Mouse (Mus musculus) limb, embryonic 12.5 days (tissue): ENCODE measurements around the gene Slc37a1. TPM values are rescaled to one million over a fixed set of nuclear protein-coding genes. Genes with fewer than 3 reads are reported as not detected.

ENCODE experiments used
- ATAC-seq: fragments of 200-750 bp; cut with Nextera tagmentation; 2 replicates; pipeline ENCODE4 v1.8.0; 2017; ENCODE audit warnings: low read depth, moderate TSS enrichment; ENCODE audit not compliant: insufficient number of reproducible peaks, insufficient read depth, low FRiP score, low TSS enrichment
- H3K27ac ChIP-seq: fragments of 300-500 bp; sonication (generic); 2 replicates; pipeline ENCODE4 v1.5.1; 2016; ENCODE audit warnings: mild to moderate bottlenecking, moderate library complexity
- H3K27me3 ChIP-seq: fragments of 300-500 bp; sonication (generic); 2 replicates; pipeline ENCODE4 v1.6.1; 2016; ENCODE audit warnings: mild to moderate bottlenecking, moderate library complexity
- H3K36me3 ChIP-seq: fragments of 300-500 bp; sonication (generic); 2 replicates; pipeline ENCODE4 v1.6.1; 2016; ENCODE audit warnings: mild to moderate bottlenecking, moderate library complexity
- H3K4me1 ChIP-seq: fragments of 300-500 bp; sonication (generic); replicated peaks from 2 replicates; pipeline ENCODE4 v1.6.1; 2016
- H3K4me2 ChIP-seq: fragments of 300-500 bp; sonication (generic); 2 replicates; pipeline ENCODE4 v1.6.1; 2016; ENCODE audit warnings: mild to moderate bottlenecking, moderate library complexity
- H3K4me3 ChIP-seq: fragments of 300-500 bp; sonication (generic); replicated peaks from 2 replicates; pipeline ENCODE4 v1.5.1; 2016; ENCODE audit warnings: mild to moderate bottlenecking
- H3K9ac ChIP-seq: fragments of 300-500 bp; sonication (generic); replicated peaks from 2 replicates; pipeline ENCODE4 v1.6.1; 2016; ENCODE audit warnings: mild to moderate bottlenecking, moderate library complexity
- H3K9me3 ChIP-seq: fragments of 300-500 bp; sonication (generic); 2 replicates; pipeline ENCODE4 v1.6.1; 2016; ENCODE audit warnings: mild to moderate bottlenecking, moderate library complexity
- WGBS: fragments of 180-500 bp; shearing (Covaris S2); methylation state at CpG from one replicate; pipeline ENCODE4 v1.1.7; 2016; 5-methylcytosine and 5-hydroxymethylcytosine counted together
- polyA plus RNA-seq: library from polyadenylated mRNA; unstranded; fragments of >200 nt; fragmentation: Nextera tagmentation; extraction: Ambion mirVana; gene quantifications from 2 replicates; pipeline ENCODE4 v1.2.1, GENCODE M21; 2016

Gene Slc37a1
- polyA plus RNA-seq, 1 experiment from 2014 or later = 1.5 TPM

- Histone ChIP-seq H3K27ac (no peak overlapping the region), H3K4me2 (no peak overlapping the region), H3K9me3 (no peaks in the 10 kb centered on the region), H3K36me3 (no peaks in the 10 kb centered on the region), H3K9ac (no peak overlapping the region), H3K4me3 (no peak overlapping the region), H3K27me3 (no peaks in the 10 kb centered on the region), H3K4me1 (peaks cover 4% of the 10 kb centered on the region)
- WGBS = 88% methylated on average over 19 of the region's 19 CpGs
- ATAC-seq = no peak
Observed at GRCm38 (mm10) chr17:31318906-31319767, 32.5 kb downstream of the Slc37a1 start.

GRCm38 (mm10) chr17:31321425-31321824 is 34.8 kb downstream of the Slc37a1 start:
- H3K4me3 ChIP-seq = no peak overlapping the region
- no peak for ATAC-seq
- H3K27ac ChIP-seq = no peak overlapping the region
- no peaks in the 10 kb centered on the region for H3K27me3 ChIP-seq
- no peak overlapping the region for H3K9ac ChIP-seq
- no peaks in the 10 kb centered on the region for H3K9me3 ChIP-seq
- H3K4me1 ChIP-seq = no peaks in the 10 kb centered on the region
- no peak overlapping the region for H3K4me2 ChIP-seq
- 76% methylated on average over 12 of the region's 12 CpGs for WGBS
- H3K36me3 ChIP-seq = no peaks in the 10 kb centered on the region

GRCm38 (mm10) chr17:31322446-31322845 is 35.9 kb downstream of the Slc37a1 start:
- WGBS = 86% methylated on average over 4 of the region's 4 CpGs
- Histone ChIP-seq H3K36me3 (no peaks in the 10 kb centered on the region), H3K4me1 (no peaks in the 10 kb centered on the region), H3K4me2 (no peak overlapping the region), H3K27me3 (no peaks in the 10 kb centered on the region), H3K9me3 (no peaks in the 10 kb centered on the region), H3K4me3 (no peak overlapping the region), H3K27ac (no peak overlapping the region), H3K9ac (no peak overlapping the region)
- ATAC-seq = no peak

GRCm38 (mm10) chr17:31323379-31323778 is 36.8 kb downstream of the Slc37a1 start:
- Histone ChIP-seq H3K27ac (no peak overlapping the region), H3K27me3 (no peaks in the 10 kb centered on the region), H3K4me2 (no peak overlapping the region), H3K4me1 (no peaks in the 10 kb centered on the region), H3K36me3 (no peaks in the 10 kb centered on the region), H3K4me3 (no peak overlapping the region), H3K9me3 (no peaks in the 10 kb centered on the region), H3K9ac (no peak overlapping the region)
- no peak for ATAC-seq
- 90% methylated on average over 4 of the region's 4 CpGs for WGBS

GRCm38 (mm10) chr17:31324227-31324626 is 37.6 kb downstream of the Slc37a1 start:
- H3K27ac ChIP-seq = no peak overlapping the region

GRCm38 (mm10) chr17:31325451-31326219 is 39.0 kb downstream of the Slc37a1 start:
- no peaks in the 10 kb centered on the region for H3K36me3 ChIP-seq
- no peaks in the 10 kb centered on the region for H3K27me3 ChIP-seq
- no peak overlapping the region for H3K27ac ChIP-seq
- H3K9ac ChIP-seq = no peak overlapping the region
- no peak overlapping the region for H3K4me2 ChIP-seq
- H3K4me3 ChIP-seq = no peak overlapping the region
- H3K4me1 ChIP-seq = no peaks in the 10 kb centered on the region
- WGBS = 72% methylated on average over 13 of the region's 13 CpGs
- no peaks in the 10 kb centered on the region for H3K9me3 ChIP-seq
- ATAC-seq = no peak

More at GRCm38 (mm10) chr17:31324227-31324626, 37.6 kb downstream of the Slc37a1 start:
- Histone ChIP-seq H3K4me1 (no peaks in the 10 kb centered on the region), H3K27me3 (no peaks in the 10 kb centered on the region), H3K9me3 (no peaks in the 10 kb centered on the region), H3K36me3 (no peaks in the 10 kb centered on the region), H3K9ac (no peak overlapping the region), H3K4me3 (no peak overlapping the region), H3K4me2 (no peak overlapping the region)
- ATAC-seq = no peak
- WGBS = 89% methylated on average over 8 of the region's 8 CpGs

GRCm38 (mm10) chr17:31326220-31326852 is 39.7 kb downstream of the Slc37a1 start:
- Histone ChIP-seq H3K9me3 (no peaks in the 10 kb centered on the region), H3K4me2 (no peak overlapping the region), H3K9ac (no peak overlapping the region), H3K4me1 (no peaks in the 10 kb centered on the region), H3K4me3 (no peak overlapping the region), H3K27me3 (no peaks in the 10 kb centered on the region), H3K36me3 (no peaks in the 10 kb centered on the region), H3K27ac (no peak overlapping the region)
- 34% methylated on average over 9 of the region's 9 CpGs for WGBS
- no peak for ATAC-seq

- H3K4me2 ChIP-seq = no peak overlapping the region
- no peaks in the 10 kb centered on the region for H3K27me3 ChIP-seq
- WGBS = 58% methylated on average over 4 of the region's 4 CpGs
- no peak overlapping the region for H3K4me3 ChIP-seq
- no peaks in the 10 kb centered on the region for H3K9me3 ChIP-seq
- no peak overlapping the region for H3K9ac ChIP-seq
- ATAC-seq = no peak
- no peak overlapping the region for H3K27ac ChIP-seq
- H3K36me3 ChIP-seq = no peaks in the 10 kb centered on the region
- no peaks in the 10 kb centered on the region for H3K4me1 ChIP-seq
Observed at GRCm38 (mm10) chr17:31328466-31328865, 41.9 kb downstream of the Slc37a1 start.

GRCm38 (mm10) chr17:31330622-31331021 is 44.0 kb downstream of the Slc37a1 start:
- H3K9me3 ChIP-seq = no peaks in the 10 kb centered on the region
- H3K9ac ChIP-seq = no peak overlapping the region
- no peak overlapping the region for H3K27ac ChIP-seq
- H3K4me1 ChIP-seq = no peaks in the 10 kb centered on the region
- 33% methylated on average over 4 of the region's 4 CpGs for WGBS
- no peak for ATAC-seq
- no peaks in the 10 kb centered on the region for H3K36me3 ChIP-seq
- no peaks in the 10 kb centered on the region for H3K27me3 ChIP-seq
- H3K4me3 ChIP-seq = no peak overlapping the region
- no peak overlapping the region for H3K4me2 ChIP-seq

- ATAC-seq = no peak
- Histone ChIP-seq H3K27ac (no peak overlapping the region), H3K36me3 (no peaks in the 10 kb centered on the region), H3K9me3 (no peaks in the 10 kb centered on the region), H3K4me3 (no peak overlapping the region), H3K9ac (no peak overlapping the region), H3K4me2 (no peak overlapping the region), H3K4me1 (no peaks in the 10 kb centered on the region), H3K27me3 (no peaks in the 10 kb centered on the region)
- WGBS = 84% methylated on average over 6 of the region's 6 CpGs
Observed at GRCm38 (mm10) chr17:31331273-31331672, 44.7 kb downstream of the Slc37a1 start.

- Histone ChIP-seq H3K36me3 (no peaks in the 10 kb centered on the region), H3K4me2 (no peak overlapping the region), H3K9me3 (no peaks in the 10 kb centered on the region), H3K4me1 (no peaks in the 10 kb centered on the region), H3K27ac (no peak overlapping the region), H3K9ac (no peak overlapping the region), H3K4me3 (no peak overlapping the region), H3K27me3 (no peaks in the 10 kb centered on the region)
- 69% methylated on average over 3 of the region's 3 CpGs for WGBS
- no peak for ATAC-seq
Observed at GRCm38 (mm10) chr17:31331920-31332319, 45.3 kb downstream of the Slc37a1 start.
